Mouse (Mus musculus) ovary, adult 18-20 months (tissue): ENCODE measurements around the gene Afdn.

Source experiments
- DNase-seq: peaks from one replicate; pipeline ENCODE4 v3.0.0; 2022; ENCODE audit warnings: low spot score, mixed read lengths

Afdn gene

GRCm38 (mm10) chr17:13759853-13760627 lies at the start of gene Afdn:
TSS of gene Afdn (plus strand) at chr17:13760539.
- peak; percentile 82 for DNase-seq

- no peak for DNase-seq
These were observed 49.2 kb upstream of the Afdn start for GRCm38 (mm10) chr17:13711173-13711572.

GRCm38 (mm10) chr17:13712116-13712515 lies 48.2 kb upstream of the Afdn start:
- no peak for DNase-seq

GRCm38 (mm10) chr17:13712518-13712917 lies 47.8 kb upstream of the Afdn start:
- no peak for DNase-seq

GRCm38 (mm10) chr17:13714128-13714527 lies 46.2 kb upstream of the Afdn start:
- DNase-seq: no peak

- no peak for DNase-seq
These were observed 45.7 kb upstream of the Afdn start for GRCm38 (mm10) chr17:13714654-13715053.

- no peak for DNase-seq
These were observed 44.8 kb upstream of the Afdn start for GRCm38 (mm10) chr17:13715511-13715910.

- DNase-seq: no peak
These were observed 44.0 kb upstream of the Afdn start for GRCm38 (mm10) chr17:13716336-13716735.

GRCm38 (mm10) chr17:13717428-13717827 lies 42.9 kb upstream of the Afdn start:
- DNase-seq: no peak

GRCm38 (mm10) chr17:13720187-13720586 lies 40.2 kb upstream of the Afdn start:
- DNase-seq: no peak

- no peak for DNase-seq
These were observed 39.0 kb upstream of the Afdn start for GRCm38 (mm10) chr17:13721372-13721771.

- DNase-seq: no peak
These were observed 37.9 kb upstream of the Afdn start for GRCm38 (mm10) chr17:13722434-13722833.

GRCm38 (mm10) chr17:13725004-13725550 lies 35.3 kb upstream of the Afdn start:
- DNase-seq: no peak

GRCm38 (mm10) chr17:13726832-13727355 lies 33.4 kb upstream of the Afdn start:
- DNase-seq: no peak

- no peak for DNase-seq
These were observed 29.2 kb upstream of the Afdn start for GRCm38 (mm10) chr17:13730980-13731726.

- no peak for DNase-seq
These were observed 28.6 kb upstream of the Afdn start for GRCm38 (mm10) chr17:13731727-13732112.

GRCm38 (mm10) chr17:13732685-13733084 lies 27.7 kb upstream of the Afdn start:
- DNase-seq: no peak

GRCm38 (mm10) chr17:13733971-13734370 lies 26.4 kb upstream of the Afdn start:
- DNase-seq: no peak

GRCm38 (mm10) chr17:13735057-13735456 lies 25.3 kb upstream of the Afdn start:
- no peak for DNase-seq

GRCm38 (mm10) chr17:13735803-13736282 lies 24.5 kb upstream of the Afdn start:
- no peak for DNase-seq

- DNase-seq: no peak
These were observed 23.0 kb upstream of the Afdn start for GRCm38 (mm10) chr17:13737336-13737735.

GRCm38 (mm10) chr17:13738121-13738776 lies 22.1 kb upstream of the Afdn start:
- no peak for DNase-seq
